Mouse (Mus musculus): ENCODE measurements around the gene Hist1h1d.
A peak's percentile ranks its signal among the peaks of the same experiment; 100 is the strongest.

The Hist1h1d gene

DNA sequence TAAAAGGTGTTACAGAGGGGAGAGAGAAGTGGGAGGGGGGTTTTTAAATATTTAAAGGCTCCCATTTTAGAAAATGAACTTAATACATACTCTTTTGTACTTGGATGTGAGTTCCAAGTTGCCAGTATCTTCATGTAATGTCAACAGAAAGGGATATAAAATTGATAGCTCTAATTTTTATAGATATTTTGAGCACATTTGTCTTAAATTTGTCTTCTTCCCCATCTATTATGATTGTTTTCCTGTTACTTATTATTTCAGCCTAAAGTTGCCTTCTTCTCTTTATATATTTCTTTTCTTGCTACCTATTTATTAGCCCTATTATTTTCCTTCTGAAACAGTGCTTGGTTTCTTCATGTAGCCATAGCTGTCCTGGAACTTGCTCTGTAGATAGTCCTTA, at the start of gene Hist1h1d:
Gene Hist1h1d, plus strand, starts transcription at position 301 of the 400 bp plus-strand sequence.
- DNase-seq: no peak

DNA sequence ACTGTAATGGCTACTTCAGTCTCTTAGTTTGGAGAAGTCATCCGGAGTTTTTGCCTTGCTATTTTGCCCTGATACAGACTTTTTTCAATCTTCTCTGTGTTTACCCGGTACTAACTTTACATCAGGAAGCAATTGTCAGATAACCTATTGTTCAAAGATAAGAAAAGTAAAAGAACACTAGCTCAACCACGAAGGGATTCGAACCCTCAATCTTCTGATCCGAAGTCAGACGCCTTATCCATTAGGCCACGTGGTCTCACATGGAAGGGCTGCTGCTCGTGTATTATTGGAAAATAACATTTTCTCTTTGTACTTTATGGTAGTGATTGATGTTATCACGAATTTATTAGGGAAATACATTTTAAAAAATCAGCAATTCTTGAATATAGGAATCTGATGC, 49.3 kb upstream of the Hist1h1d start:
- peak; percentile 74 for DNase-seq

DNA sequence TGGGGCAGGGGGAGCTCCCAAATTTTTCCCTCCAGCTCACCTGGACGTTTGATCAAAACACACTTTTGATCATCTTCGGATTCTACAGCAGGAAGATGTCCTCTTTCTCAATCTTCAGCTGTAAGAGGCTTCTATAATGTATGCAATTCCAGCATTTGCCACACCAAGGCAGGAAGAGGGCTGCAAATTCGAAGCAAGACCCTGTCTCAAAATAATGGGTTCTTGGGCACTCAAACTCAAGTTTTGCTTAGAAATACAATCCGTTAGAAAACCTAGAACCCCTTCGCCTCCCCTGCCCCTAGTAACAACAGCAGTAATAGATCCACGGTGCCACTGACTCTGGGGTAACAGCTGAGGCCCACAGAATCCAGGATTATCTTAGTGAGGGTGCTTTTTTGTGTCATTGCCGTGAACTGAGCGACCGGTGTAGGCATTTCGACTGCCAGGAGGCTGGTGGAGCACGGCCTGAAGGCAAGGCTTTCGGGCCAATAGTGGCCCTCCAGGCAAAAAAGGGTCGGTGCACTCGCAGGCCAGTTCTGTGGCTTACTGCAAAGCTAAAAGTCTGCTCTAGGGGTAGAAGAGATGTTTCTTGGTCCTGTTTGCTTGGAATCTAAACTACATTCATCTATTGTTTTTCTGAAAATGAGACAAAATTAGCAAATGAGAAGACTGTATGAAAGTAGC, 47.3 kb upstream of the Hist1h1d start:
- DNase-seq: peak; percentile 62

DNA sequence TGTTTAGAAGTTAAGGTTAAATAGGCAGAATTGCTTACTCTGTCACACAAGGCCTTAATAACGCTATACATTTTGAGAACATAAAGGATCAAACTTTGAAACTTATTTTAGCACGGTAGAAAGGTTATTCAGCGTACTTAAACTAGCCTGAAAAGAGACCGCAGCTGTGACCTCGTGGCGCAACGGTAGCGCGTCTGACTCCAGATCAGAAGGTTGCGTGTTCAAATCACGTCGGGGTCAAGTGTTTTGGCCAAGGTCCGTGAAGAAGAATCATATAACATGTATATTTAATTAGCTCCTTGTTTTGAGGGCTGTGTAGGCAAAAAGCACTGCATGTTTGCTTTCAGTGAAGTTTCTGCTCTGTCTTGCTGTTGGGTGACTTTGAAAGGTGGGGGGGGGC, 46.7 kb upstream of the Hist1h1d start:
- DNase-seq: peak; percentile 82

DNA sequence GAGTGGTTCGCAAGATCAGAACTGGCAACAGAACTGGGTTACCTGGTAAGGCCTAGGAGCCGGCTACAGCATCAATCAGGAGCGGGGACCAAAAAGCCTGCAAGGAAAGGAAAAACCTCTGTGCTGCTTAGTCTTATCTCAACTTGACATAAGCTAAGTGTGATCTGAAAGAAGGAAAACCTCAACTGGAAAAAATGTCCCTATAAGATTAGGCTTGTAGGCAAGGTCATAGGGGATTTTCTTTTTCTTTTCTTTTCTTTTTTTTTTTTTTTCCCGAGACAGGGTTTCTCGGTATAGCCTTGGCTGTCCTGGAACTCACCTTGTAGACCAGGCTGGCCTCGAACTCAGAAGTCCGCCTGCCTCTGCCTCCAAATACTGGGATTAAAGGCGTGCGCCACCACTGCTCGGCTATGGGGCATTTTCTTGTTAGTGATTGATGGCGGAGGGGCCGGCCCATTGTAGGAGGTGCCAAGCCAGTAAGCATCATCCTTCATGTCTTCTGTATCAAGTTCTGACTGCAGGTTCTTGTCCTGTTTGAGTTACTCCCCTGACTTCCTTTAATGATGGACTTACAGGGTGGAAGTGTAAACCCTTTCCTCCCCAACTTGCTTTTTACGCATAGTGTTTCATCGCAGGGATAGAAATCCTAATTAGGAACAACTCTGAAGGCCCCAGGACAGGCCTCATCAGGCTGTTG, 46.1 kb upstream of the Hist1h1d start:
- DNase-seq: peak; percentile 79

DNA sequence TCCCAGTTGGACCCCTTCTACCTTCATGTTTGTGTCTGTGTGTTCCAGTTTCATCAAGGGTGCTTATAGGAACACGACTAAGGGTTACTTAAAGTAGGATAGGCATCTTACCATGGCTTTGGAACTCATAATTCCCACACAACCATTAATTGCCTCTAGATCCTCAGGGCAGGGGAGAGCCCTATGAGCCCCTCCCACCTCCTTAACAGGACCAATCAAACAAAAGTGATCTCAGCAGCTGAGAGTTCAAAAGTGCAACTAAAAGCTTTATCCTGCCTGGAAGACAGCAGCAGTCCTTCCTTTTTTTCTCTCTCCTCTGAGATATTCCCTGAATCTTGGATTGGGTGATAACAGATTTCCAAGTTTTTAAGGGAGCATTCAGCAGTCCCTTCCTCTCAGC, 42.9 kb upstream of the Hist1h1d start:
- no peak for DNase-seq

DNA sequence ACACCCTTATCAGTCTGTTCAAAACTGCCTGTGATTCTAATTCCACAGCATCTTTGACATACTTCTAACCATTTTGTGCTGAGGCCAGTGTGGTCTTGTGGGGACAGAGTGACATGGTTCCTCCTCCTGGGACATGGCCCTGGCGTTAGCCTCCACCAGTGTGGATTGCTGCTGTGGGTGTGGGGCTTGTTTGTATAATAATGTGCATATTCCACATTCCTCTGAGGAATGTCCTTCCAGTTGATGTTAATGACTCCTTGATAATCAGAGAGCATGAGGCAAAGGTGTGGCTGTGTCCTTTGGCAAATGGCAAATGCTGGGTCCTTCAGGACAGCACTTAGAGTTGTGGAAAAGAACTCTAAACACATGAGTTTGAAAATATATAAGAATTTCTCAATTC, 39.5 kb upstream of the Hist1h1d start:
- no peak for DNase-seq

DNA sequence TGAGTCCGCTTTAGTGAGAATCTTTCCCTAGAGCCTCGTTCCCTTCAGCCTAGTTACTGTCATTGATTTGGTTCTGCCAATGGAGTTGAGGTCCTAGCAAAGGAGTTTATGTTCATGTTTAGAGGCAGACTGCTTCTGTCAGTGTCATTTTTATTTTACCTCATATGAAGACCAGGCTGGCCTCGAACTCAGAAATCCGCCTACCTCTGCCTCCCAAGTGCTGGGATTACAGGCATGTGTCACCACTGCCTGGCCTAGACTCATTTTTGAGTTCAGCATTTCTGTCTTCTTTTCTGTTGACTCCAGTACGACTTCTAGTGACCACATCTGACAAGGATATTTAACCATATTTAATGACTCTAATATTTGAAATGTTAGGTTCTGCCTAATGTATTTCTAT, 37.8 kb upstream of the Hist1h1d start:
- DNase-seq: no peak

DNA sequence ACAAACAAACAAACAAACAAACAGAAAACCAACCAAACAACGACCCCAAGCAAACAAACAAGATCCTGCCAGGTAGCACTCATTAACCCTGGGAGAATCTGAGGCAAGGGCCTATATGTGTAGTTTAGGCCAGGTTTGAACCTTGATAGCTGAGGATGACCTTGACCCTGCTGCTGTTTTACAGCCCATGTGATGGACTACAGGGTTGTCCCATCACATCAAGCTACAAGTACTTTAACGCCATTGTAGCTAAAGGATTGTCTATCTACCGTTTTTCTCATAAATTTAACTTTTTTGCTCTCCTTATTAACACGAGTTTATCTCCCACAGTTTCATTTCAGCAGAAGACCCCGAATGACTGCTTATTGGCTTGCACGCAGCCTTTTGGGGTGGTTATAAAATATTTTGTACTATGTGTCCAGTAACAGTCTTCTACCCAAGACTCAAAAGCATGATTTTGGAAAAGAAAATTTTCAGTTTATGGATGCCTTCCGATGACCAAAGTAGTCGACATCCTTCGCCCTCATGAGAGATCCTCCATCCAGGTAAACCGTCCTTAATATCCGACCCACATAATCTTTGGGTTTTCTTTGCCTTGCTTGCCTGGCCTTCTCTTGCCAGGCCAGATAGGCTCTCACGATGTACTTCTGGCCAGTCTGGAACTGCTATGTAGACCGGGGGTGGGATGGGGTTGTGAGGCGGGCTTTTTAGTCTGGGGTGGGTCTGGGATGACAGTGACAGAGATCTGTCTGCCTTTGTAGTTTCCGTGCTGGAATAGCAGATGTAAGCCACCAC, 37.0 kb upstream of the Hist1h1d start:
- no peak for DNase-seq

DNA sequence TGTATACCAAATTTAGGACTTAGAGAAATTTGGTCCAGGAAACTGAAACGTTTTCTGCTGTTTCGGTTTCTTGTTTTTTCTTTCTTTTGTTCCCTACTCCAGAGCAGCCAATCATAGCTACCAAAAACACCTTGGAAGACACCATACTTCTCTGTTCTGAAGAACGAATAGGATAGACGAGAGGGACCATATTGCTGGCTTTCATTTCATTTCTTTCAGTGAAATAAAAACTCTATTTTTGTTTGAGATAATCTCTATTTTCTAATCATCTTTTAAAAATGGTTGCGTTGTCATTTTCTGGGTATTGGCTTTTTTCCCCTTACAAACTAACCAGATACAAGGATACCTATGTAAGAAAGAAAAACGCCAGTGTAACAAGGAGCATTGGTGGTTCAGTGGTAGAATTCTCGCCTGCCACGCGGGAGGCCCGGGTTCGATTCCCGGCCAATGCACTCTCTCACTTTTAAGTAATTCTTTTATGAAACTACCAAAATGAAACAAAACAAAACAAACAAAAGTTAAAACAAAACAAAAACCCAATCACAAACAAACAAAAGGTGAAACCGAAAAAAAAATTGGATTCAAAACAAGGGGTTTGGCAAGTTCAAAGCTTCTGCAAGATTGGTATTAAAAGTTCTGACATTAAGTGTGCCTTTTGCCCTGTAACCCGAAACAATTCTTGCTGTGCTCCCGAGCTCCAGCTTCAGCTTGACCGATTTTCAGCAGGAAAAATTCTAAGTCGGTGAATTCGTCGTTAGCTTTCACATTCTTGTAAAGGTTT, 36.0 kb upstream of the Hist1h1d start:
- peak; percentile 84 for DNase-seq

DNA sequence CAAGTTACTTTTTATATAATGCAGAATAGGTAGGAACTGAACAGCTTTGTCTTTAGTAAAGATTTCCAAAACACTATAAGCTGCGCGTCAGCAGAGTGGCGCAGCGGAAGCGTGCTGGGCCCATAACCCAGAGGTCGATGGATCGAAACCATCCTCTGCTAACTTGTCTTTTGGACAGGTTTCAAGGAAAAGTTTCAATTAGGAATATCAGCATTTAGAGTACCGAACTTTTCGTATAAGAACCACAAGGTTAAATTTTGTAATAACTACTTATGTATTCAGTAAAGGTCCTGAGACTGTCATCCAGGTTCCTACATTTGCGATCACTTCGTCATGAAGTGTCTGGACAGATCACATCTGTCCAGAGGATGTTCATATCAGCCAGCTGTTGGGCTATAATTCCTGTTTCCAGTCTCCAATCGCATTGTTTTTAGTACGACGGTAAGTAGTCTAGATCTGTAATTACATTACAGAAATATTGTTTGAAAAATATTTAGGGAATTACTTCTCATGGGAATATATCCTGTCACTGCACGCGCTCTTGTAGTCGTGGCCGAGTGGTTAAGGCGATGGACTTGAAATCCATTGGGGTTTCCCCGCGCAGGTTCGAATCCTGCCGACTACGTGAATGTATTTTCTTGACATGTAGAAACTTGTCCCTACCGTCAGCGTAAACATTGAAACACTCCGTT, 35.3 kb upstream of the Hist1h1d start:
- peak; percentile 93 for DNase-seq

DNA sequence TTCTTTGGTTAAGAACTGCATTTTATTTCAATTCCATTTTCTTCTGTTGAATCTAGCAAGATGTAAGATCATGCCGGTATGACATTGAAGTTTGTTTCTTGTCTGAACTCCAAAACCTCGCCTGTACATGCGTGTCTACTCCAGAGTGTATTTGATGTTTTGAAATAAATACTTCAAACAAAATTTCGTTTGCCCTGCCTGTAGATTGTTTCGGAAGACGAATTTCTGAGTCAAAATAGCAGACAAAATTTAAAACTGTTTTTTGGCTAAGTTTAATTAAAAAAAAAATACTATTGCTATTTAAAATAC, 34.8 kb upstream of the Hist1h1d start:
- no peak for DNase-seq

DNA sequence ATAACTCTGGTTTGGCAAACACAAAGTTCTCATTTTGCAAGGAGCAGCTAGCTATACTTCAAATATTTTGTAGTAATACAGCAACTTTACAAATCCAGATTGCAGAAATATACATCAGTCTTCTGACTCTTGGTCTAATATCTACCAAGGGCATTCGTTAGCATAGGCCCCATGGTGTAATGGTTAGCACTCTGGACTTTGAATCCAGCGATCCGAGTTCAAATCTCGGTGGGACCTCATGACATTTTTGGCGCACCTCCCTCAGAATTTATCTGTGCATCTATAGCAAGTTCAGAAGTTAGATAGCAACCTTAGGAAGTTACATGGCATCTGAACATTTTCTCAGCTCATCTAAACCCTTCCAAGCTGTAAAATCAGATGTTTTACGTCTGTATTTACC, 34.2 kb upstream of the Hist1h1d start:
- DNase-seq: peak; percentile 87

DNA sequence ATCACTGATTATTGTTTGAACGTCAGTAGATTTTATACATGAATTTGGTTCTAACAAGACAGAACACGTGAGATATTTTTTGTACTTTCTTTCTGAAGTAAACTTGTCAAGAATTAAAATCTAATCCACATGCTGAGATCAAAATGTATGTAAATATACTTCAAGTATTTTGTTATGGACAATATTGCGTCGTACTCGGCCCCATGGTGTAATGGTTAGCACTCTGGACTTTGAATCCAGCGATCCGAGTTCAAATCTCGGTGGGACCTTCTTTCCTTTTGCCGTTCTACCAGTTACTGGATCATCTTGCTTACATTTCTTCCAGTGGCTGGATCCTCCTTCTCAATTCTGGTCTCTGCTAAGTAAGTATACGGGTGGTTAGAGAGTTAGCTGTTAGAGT, 33.6 kb upstream of the Hist1h1d start:
- DNase-seq: peak; percentile 85

DNA sequence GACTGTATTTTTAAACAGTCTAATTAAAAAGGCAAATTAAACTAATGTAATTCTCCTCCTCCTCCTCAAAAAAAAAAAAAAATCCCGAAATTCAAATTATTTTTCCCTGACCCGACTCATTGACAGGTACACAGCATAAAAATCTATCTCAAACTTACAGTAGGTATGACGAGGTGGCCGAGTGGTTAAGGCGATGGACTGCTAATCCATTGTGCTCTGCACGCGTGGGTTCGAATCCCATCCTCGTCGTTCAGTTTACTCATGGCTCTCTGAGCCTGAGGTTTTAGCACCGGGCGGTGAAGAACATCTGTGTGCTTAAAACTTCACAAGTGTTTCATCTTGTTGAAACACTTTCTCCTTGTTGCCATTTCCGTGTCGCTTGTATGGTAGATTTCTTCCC, 31.4 kb upstream of the Hist1h1d start:
- peak; percentile 87 for DNase-seq

DNA sequence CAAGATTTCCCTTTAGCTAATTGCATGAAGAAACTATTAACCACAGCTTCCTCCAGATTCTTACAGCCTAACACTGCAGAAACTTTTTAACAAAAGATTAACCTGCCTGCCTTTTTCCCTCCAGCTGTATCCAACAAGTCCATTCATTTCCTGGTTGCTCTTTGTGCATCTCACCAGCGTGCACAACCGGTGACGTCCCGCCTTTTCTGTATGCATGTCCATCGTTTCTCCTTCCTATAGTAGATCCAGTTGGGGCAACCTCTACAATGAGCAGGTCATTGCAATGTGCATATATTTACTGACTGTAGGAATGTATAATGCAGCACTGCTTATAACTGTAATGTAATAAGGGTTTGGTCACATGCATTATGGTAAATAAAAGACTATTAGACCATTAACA, 29.1 kb upstream of the Hist1h1d start:
- DNase-seq: no peak

DNA sequence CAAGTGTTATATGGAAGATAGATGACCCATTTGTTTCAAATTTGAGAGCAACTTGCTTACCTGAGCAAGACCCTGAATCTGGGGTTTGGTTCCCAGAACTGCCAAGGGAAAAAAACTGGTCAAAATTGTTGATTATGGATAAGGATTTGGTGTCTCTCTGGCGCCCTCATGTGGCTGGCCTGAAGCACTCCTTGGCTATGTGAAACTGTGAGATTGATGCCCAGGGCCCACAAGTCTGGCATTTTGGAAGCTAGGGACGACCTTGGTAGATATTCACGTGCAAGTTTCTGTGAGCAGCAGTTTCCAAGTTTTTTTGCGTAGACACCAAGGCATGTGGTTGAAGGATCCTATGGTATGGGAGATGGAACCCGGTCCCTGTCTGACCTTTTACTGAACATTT, 28.4 kb upstream of the Hist1h1d start:
- peak; percentile 90 for DNase-seq

DNA sequence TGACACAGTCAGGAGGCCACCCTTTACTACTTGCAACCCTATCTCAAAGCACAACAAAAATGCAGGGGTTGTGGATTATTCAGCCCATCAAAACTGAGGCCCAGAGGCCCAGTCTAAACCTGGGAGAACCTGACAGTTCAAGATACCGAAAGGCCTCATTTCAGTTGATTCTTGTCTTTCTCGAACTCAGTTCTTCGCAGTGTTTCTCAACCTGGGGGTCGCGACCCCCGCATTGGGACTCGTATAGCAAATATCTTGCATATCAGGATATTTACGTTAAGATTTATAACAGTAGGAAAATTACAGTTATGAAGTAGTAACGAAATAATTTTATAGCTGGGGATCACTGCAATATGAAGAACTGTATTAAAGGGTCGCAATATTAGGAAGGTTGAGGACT, 27.2 kb upstream of the Hist1h1d start:
- DNase-seq: no peak

DNA sequence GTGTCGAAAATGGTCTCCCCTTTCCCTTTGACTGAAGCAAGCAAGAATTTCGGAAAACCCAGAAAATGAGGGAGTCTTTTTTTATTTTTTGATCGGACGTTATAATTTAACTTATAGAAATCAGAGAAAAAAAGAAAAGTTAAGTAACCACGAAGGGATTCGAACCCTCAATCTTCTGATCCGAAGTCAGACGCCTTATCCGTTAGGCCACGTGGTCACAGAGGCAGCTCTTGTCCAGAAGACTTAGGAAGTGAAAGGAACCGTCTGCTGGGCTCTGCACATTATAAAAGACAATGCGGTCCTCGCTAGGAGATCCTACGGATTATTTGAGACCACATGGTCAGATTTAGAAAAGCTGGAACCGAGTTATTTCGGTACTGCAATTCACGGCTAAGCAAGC, 26.8 kb upstream of the Hist1h1d start:
- peak; percentile 90 for DNase-seq

DNA sequence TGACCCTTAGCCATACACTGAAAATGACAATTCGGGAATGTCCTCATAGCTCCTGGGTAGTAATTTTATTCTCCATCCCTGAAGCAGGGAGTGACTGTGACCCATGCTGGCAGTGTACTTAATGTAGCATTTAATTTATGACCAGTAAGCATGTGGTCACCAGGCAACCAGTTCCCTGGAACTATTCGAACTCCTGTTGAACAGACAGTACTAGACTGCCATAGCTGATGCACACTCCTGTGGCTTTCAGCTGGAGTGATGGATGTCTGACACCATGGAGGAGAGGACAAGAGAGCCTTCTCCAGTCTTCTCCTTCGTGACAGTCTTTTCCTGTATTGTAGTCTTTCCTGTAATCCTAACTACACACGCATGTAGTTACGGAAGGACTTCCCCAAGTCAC, 24.1 kb upstream of the Hist1h1d start:
- DNase-seq: no peak

DNA sequence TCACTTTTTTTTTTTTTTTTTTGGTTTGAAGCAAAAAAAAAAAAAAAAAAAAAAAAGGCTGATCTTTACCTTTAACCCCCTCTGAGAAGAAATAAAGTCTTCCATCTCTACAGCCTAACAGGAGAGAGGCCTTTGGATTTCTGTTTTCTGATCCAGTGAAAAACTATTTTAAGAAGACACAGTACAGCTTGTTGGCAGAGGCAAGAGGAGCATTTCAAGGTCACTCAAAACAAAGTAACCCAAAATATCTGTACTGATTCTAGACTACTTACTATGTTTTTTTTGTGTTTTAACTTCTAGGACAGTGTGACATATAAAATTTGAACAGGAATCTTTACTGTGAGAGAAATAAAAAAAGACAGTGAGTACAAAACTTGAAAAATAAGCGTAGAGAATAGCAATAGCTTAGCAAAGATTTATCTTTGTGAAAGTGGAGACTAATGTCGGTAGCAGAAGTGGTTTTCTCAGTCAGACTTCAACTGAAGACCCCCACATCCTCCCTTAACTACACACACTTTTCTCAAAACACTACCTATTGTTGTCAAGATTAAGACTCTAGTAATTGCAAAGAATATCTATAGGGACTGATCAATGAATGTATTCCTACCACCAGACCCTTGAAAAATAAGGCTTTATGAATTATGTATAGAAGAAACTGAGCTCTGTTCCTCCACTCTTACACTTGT, 23.4 kb upstream of the Hist1h1d start:
- no peak for DNase-seq

All from liver (tissue).